Mouse (Mus musculus) limb, embryonic 14.5 days (tissue): Measurements from ENCODE around the gene Epha6. TPM values are rescaled to one million over a fixed set of nuclear protein-coding genes. Genes with fewer than 3 reads are reported as not detected.

Experiments
- ATAC-seq: fragments of 200-750 bp; cut with Nextera tagmentation; 2 replicates; pipeline ENCODE4 v1.8.0; 2017; ENCODE audit warnings: low read depth, moderate number of reproducible peaks, moderate TSS enrichment; ENCODE audit not compliant: low FRiP score
- DNase-seq: peaks from one replicate; pipeline ENCODE4 v3.0.0-alpha.2; 2015; ENCODE audit warnings: low spot score
- H3K27ac ChIP-seq: fragments of 300-500 bp; sonication (generic); replicated peaks from 2 replicates; pipeline ENCODE4 v1.5.1; 2014; ENCODE audit warnings: low read depth, mild to moderate bottlenecking, low read length, moderate library complexity, mixed read lengths
- H3K27me3 ChIP-seq: fragments of 300-500 bp; sonication (generic); 2 replicates; pipeline ENCODE4 v1.6.1; 2014; ENCODE audit warnings: low read length, mixed read lengths; ENCODE audit not compliant: control insufficient read depth, insufficient read depth
- H3K36me3 ChIP-seq: fragments of 300-500 bp; sonication (generic); 2 replicates; pipeline ENCODE4 v1.6.1; 2014; ENCODE audit warnings: mild to moderate bottlenecking, low read length, moderate library complexity, mixed read lengths; ENCODE audit not compliant: control insufficient read depth, insufficient read depth
- H3K4me1 ChIP-seq: fragments of 300-500 bp; sonication (generic); 2 replicates; pipeline ENCODE4 v1.6.1; 2014; ENCODE audit warnings: antibody characterized with exemption, low read length, mixed read lengths; ENCODE audit not compliant: control insufficient read depth, insufficient read depth
- H3K4me2 ChIP-seq: fragments of 300-500 bp; sonication (generic); replicated peaks from 2 replicates; pipeline ENCODE4 v1.6.1; 2014; ENCODE audit warnings: low read depth, mild to moderate bottlenecking, low read length, moderate library complexity; ENCODE audit not compliant: severe bottlenecking
- H3K4me3 ChIP-seq: fragments of 300-500 bp; sonication (generic); replicated peaks from 2 replicates; pipeline ENCODE4 v1.5.1; 2014; ENCODE audit warnings: low read length
- H3K9ac ChIP-seq: fragments of 300-500 bp; sonication (generic); 2 replicates; pipeline ENCODE4 v1.6.1; 2014; ENCODE audit warnings: mild to moderate bottlenecking, low read depth, low read length, moderate library complexity; ENCODE audit not compliant: severe bottlenecking
- H3K9me3 ChIP-seq: fragments of 300-500 bp; sonication (generic); 2 replicates; pipeline ENCODE4 v1.6.1; 2016; ENCODE audit warnings: low read length; ENCODE audit not compliant: control insufficient read depth
- POLR2A ChIP-seq: fragments of 200-500 bp; IDR thresholded peaks from 2 replicates; pipeline ENCODE4 v1.8.0; 2012; ENCODE audit warnings: inconsistent platforms, mild to moderate bottlenecking, moderate library complexity, borderline replicate concordance; ENCODE audit not compliant: insufficient read depth, insufficient read length; ENCODE audit errors: extremely low read depth
- WGBS: fragments of 180-500 bp; shearing (Covaris S2); extraction: QIAGEN DNeasy Blood & Tissue Kit; methylation state at CpG from one replicate; pipeline ENCODE4 v1.1.7; 2014; 5-methylcytosine and 5-hydroxymethylcytosine counted together
- polyA plus RNA-seq, 2 experiments: library from polyadenylated mRNA; depleted of rRNA in 1 of 2; stranded (reverse) in 1 of 2; unstranded in 1 of 2; fragments of >200 nt; fragmentation: Nextera tagmentation in 1 of 2; extraction: Ambion mirVana in 1 of 2; gene quantifications; 2 replicates each; pipeline versions ENCODE4 v1.2.1 to v1.2.3; 2012 to 2014

Gene Epha6
- polyA plus RNA-seq, 2 experiments, result 0.35 to 0.67 TPM

GRCm38 (mm10) chr16:60585322-60585721, 20.0 kb downstream of the Epha6 start:
- H3K4me3 ChIP-seq, result no peak overlapping the region
- no peaks in the 10 kb centered on the region for H3K36me3 ChIP-seq
- no peaks in the 10 kb centered on the region for H3K4me1 ChIP-seq
- WGBS, result 81% methylated on average over 3 of the region's 3 CpGs
- DNase-seq (no peak), ATAC-seq (no peak)
- H3K27me3 ChIP-seq, result no peaks in the 10 kb centered on the region
- no peak overlapping the region for H3K27ac ChIP-seq
- no peak overlapping the region for H3K9ac ChIP-seq
- no peak overlapping the region for H3K4me2 ChIP-seq
- TF ChIP-seq POLR2A, result no peak
- no peaks in the 10 kb centered on the region for H3K9me3 ChIP-seq

GRCm38 (mm10) chr16:60584695-60585094, 20.6 kb downstream of the Epha6 start:
- Histone ChIP-seq H3K4me1 (no peaks in the 10 kb centered on the region), H3K9ac (no peak overlapping the region), H3K27me3 (no peaks in the 10 kb centered on the region), H3K27ac (no peak overlapping the region), H3K9me3 (no peaks in the 10 kb centered on the region), H3K4me3 (no peak overlapping the region), H3K4me2 (no peak overlapping the region), H3K36me3 (no peaks in the 10 kb centered on the region)
- TF ChIP-seq POLR2A, result no peak
- DNase-seq, result no peak
- ATAC-seq, result no peak
- WGBS, result 89% methylated on average over 7 of the region's 7 CpGs

DNA sequence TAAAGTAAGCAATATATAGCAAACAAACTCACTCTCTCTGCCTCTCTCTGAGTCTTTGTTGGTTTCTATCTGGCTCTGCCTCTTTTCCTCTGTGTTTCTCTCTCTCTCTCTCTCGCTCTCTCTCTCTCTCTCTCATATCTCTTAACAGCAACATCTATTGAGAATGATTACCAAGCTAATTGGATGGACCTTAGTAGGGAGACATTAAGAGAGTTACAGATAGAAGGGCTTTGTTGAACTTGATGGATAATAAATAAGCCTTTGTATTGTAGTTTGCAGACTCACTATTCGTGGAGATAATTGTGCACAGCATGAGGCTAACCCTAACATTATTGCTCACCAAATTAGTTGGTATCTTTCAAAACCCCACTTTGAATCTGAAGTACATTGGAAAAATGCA, 34.8 kb downstream of the Epha6 start:
- TF ChIP-seq POLR2A, result no peak
- Histone ChIP-seq H3K27ac (no peak overlapping the region), H3K27me3 (no peaks in the 10 kb centered on the region), H3K4me1 (no peaks in the 10 kb centered on the region), H3K36me3 (no peaks in the 10 kb centered on the region), H3K9ac (no peak overlapping the region), H3K4me3 (no peak overlapping the region), H3K9me3 (no peaks in the 10 kb centered on the region), H3K4me2 (no peak overlapping the region)
- 68% methylated on average over 2 of the region's 2 CpGs for WGBS
- no peak for DNase-seq
- ATAC-seq, result no peak

DNA sequence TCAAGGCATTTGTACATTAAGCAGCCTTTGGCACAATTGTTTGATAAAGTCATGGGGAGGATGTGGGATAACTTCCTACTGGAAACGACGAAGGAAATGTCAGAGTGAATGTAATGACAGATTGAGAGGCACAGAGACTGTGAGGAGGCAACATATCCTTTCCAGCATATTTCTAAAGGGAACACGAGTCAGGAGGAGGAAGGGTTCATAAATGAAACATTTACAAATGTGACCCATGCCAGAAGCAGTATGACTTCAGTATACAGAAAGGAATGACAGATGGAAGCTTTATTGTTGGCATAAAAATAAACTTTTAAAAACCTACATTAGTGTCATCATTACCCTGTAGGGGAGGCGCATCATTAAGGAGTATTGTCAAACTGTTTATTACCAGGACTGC, 60.9 kb downstream of the Epha6 start:
- Histone ChIP-seq H3K9ac (no peak overlapping the region), H3K36me3 (no peaks in the 10 kb centered on the region), H3K27ac (no peak overlapping the region), H3K27me3 (no peaks in the 10 kb centered on the region), H3K4me3 (no peak overlapping the region), H3K9me3 (no peaks in the 10 kb centered on the region), H3K4me1 (no peaks in the 10 kb centered on the region), H3K4me2 (no peak overlapping the region)
- TF ChIP-seq POLR2A, result no peak
- no peak for DNase-seq
- no peak for ATAC-seq
- 72% methylated on average over 4 of the region's 4 CpGs for WGBS

- no peak overlapping the region for H3K4me2 ChIP-seq
- ATAC-seq (no peak), DNase-seq (peak; percentile 27)
- no peak overlapping the region for H3K4me3 ChIP-seq
- H3K36me3 ChIP-seq, result no peaks in the 10 kb centered on the region
- H3K9ac ChIP-seq, result no peak overlapping the region
- H3K27me3 ChIP-seq, result no peaks in the 10 kb centered on the region
- H3K27ac ChIP-seq, result no peak overlapping the region
- no peaks in the 10 kb centered on the region for H3K9me3 ChIP-seq
- no peaks in the 10 kb centered on the region for H3K4me1 ChIP-seq
- no peak for TF ChIP-seq POLR2A
Measured at GRCm38 (mm10) chr16:60538233-60538632, 67.1 kb downstream of the Epha6 start.

- Histone ChIP-seq H3K4me3 (no peak overlapping the region), H3K27ac (no peak overlapping the region), H3K27me3 (no peaks in the 10 kb centered on the region), H3K4me2 (no peak overlapping the region), H3K4me1 (no peaks in the 10 kb centered on the region), H3K36me3 (no peaks in the 10 kb centered on the region), H3K9ac (no peak overlapping the region), H3K9me3 (no peaks in the 10 kb centered on the region)
- ATAC-seq, result no peak
- no peak for TF ChIP-seq POLR2A
- DNase-seq, result no peak
- 61% methylated on average over 3 of the region's 3 CpGs for WGBS
Measured at GRCm38 (mm10) chr16:60509707-60510106, 95.6 kb downstream of the Epha6 start.
